ENCODE assay signal across 8 mouse cellular contexts in genomic region chr6:31564182-31564531, GRCm38 (mm10). TPM values are rescaled to one million over a fixed set of nuclear protein-coding genes. Genes with fewer than 3 reads are reported as not detected.
DNase-seq lines count a peak whose midpoint lies in the region; ATAC-seq lines count a peak whose summit lies in the region.

No protein-coding gene starts in this region.

- peak overlapping the region; percentile 92 for H3K4me2 ChIP-seq in kidney, embryonic 16.5 days (replicated peaks; ENCODE audit: low read depth, low read length)
- peak overlapping the region; percentile 79 for H3K4me2 ChIP-seq in embryonic facial prominence, embryonic 11.5 days (ENCODE audit: low read depth, low read length)
- peak overlapping the region; percentile 75 for H3K4me2 ChIP-seq in hindbrain, embryonic 14.5 days (replicated peaks)
- peak overlapping the region; percentile 90 for H3K4me2 ChIP-seq in midbrain, embryonic 15.5 days

- H3K4me3 ChIP-seq in kidney, embryonic 16.5 days (ENCODE audit: low read length) = peak overlapping the region; percentile 69
- H3K4me3 ChIP-seq in embryonic facial prominence, embryonic 11.5 days (ENCODE audit: low read depth, low read length) = peak overlapping the region; percentile 47
- peak overlapping the region; percentile 90 for H3K4me3 ChIP-seq in hindbrain, embryonic 14.5 days (replicated peaks; ENCODE audit: low read length)
- H3K4me3 ChIP-seq in midbrain, embryonic 15.5 days = peak overlapping the region; percentile 73

- no peak for DNase-seq in kidney, adult 18-20 months
- DNase-seq in embryonic facial prominence, embryonic 11.5 days (ENCODE audit: low spot score) = no peak
- DNase-seq in hindbrain, embryonic 14.5 days (ENCODE audit: low spot score) = no peak
- DNase-seq in spleen, postnatal 14 days (ENCODE audit: low spot score in 2 of 2) = no peak
- no peak for DNase-seq in right cerebral cortex, postnatal 10 days (ENCODE audit: low spot score in 2 of 2)
- no peak for DNase-seq in ovary, adult 18-20 months (ENCODE audit: low spot score)

- 0% methylated on average over 18 of the region's 18 CpGs for WGBS in kidney, embryonic 16.5 days
- under 1% methylated on average over 18 of the region's 18 CpGs for WGBS in embryonic facial prominence, embryonic 11.5 days
- WGBS in hindbrain, embryonic 14.5 days = 0% methylated on average over 18 of the region's 18 CpGs
- 1% methylated on average over 18 of the region's 18 CpGs for WGBS in midbrain, embryonic 15.5 days

- H3K4me1 ChIP-seq in kidney, embryonic 16.5 days (ENCODE audit: insufficient read depth, low read length) = peaks cover 14% of the 10 kb centered on the region; the same call in 1 of the 2 replicates
- peaks cover 4% of the 10 kb centered on the region; the same call in 1 of the 2 replicates for H3K4me1 ChIP-seq in embryonic facial prominence, embryonic 11.5 days (ENCODE audit: control insufficient read depth, insufficient read depth, low read length)
- H3K4me1 ChIP-seq in hindbrain, embryonic 14.5 days (replicated peaks; ENCODE audit: control insufficient read depth, insufficient read depth, low read length) = peaks cover 37% of the 10 kb centered on the region
- peaks cover 35% of the 10 kb centered on the region for H3K4me1 ChIP-seq in midbrain, embryonic 15.5 days

- H3K27ac ChIP-seq in kidney, embryonic 16.5 days (ENCODE audit: low read length) = 0 out of 2 replicates have a peak overlapping the region, but pooled peaks have one; percentile 38
- no peak overlapping the region for H3K27ac ChIP-seq in embryonic facial prominence, embryonic 11.5 days (replicated peaks; ENCODE audit: low read depth, low read length)
- 0 out of 2 replicates have a peak overlapping the region, but pooled peaks have one; percentile 76 for H3K27ac ChIP-seq in hindbrain, embryonic 14.5 days
- peak overlapping the region; percentile 66 for H3K27ac ChIP-seq in midbrain, embryonic 15.5 days

- H3K9ac ChIP-seq in kidney, embryonic 16.5 days (replicated peaks; ENCODE audit: low read length) = peak overlapping the region; percentile 38; the same call in 1 of the 2 replicates
- peak overlapping the region; percentile 41 for H3K9ac ChIP-seq in embryonic facial prominence, embryonic 11.5 days (replicated peaks; ENCODE audit: low read length)
- peak overlapping the region; percentile 91 for H3K9ac ChIP-seq in hindbrain, embryonic 14.5 days
- H3K9ac ChIP-seq in midbrain, embryonic 15.5 days = peak overlapping the region; percentile 72

- H3K9me3 ChIP-seq in kidney, embryonic 16.5 days (ENCODE audit: low read length) = no peaks in the 10 kb centered on the region
- H3K9me3 ChIP-seq in embryonic facial prominence, embryonic 11.5 days (replicated peaks; ENCODE audit: control insufficient read depth, low read length) = no peaks in the 10 kb centered on the region
- no peaks in the 10 kb centered on the region for H3K9me3 ChIP-seq in hindbrain, embryonic 14.5 days (ENCODE audit: control insufficient read depth, low read length)
- no peaks in the 10 kb centered on the region for H3K9me3 ChIP-seq in midbrain, embryonic 15.5 days

- no peaks in the 10 kb centered on the region for H3K36me3 ChIP-seq in kidney, embryonic 16.5 days (ENCODE audit: insufficient read depth, low read length)
- no peaks in the 10 kb centered on the region for H3K36me3 ChIP-seq in embryonic facial prominence, embryonic 11.5 days (replicated peaks; ENCODE audit: control insufficient read depth, insufficient read depth, low read depth, low read length)
- H3K36me3 ChIP-seq in hindbrain, embryonic 14.5 days (replicated peaks; ENCODE audit: control insufficient read depth, insufficient read depth) = no peaks in the 10 kb centered on the region
- no peaks in the 10 kb centered on the region for H3K36me3 ChIP-seq in midbrain, embryonic 15.5 days (replicated peaks)

- H3K27me3 ChIP-seq in kidney, embryonic 16.5 days (ENCODE audit: insufficient read depth, low read length) = peaks cover 76% of the 10 kb centered on the region
- H3K27me3 ChIP-seq in embryonic facial prominence, embryonic 11.5 days (ENCODE audit: control insufficient read depth, insufficient read depth, low read length) = peaks cover 31% of the 10 kb centered on the region
- H3K27me3 ChIP-seq in hindbrain, embryonic 14.5 days (ENCODE audit: control insufficient read depth, insufficient read depth, low read length) = no peaks in the 10 kb centered on the region
- no peaks in the 10 kb centered on the region for H3K27me3 ChIP-seq in midbrain, embryonic 15.5 days (replicated peaks)

- ATAC-seq in kidney, embryonic 16.5 days (ENCODE audit: low FRiP score, low TSS enrichment) = peak; percentile 55
- ATAC-seq in embryonic facial prominence, embryonic 11.5 days (replicated peaks; ENCODE audit: insufficient number of reproducible peaks, low FRiP score, low TSS enrichment, low read depth) = peak; percentile 45; the same call in 1 of the 2 replicates
- ATAC-seq in hindbrain, embryonic 14.5 days (ENCODE audit: low FRiP score) = no peak; the same call in 1 of the 2 replicates
- peak; percentile 59 for ATAC-seq in midbrain, embryonic 15.5 days (replicated peaks)

RNA-seq across cellular contexts. Expression of gene Podxl, which starts 0.4 kb away (rescaled TPM):
- polyA plus RNA-seq in kidney, embryonic 16.5 days (2015; fragmentation: Nextera tagmentation; extraction: Ambion mirVana) = 76.8 and 80.4 TPM in 2 replicates
- 8.2 and 8.4 TPM in 2 replicates for polyA plus RNA-seq in embryonic facial prominence, embryonic 11.5 days (2014; fragmentation: Nextera tagmentation; extraction: Ambion mirVana)
- 8.7 and 9.8 TPM in 2 replicates for polyA plus RNA-seq in hindbrain, embryonic 14.5 days (2014; fragmentation: Nextera tagmentation; extraction: Ambion mirVana)
- polyA plus RNA-seq in midbrain, embryonic 15.5 days (2015; fragmentation: Nextera tagmentation; extraction: Ambion mirVana) = 12.0 and 12.3 TPM in 2 replicates

Comparison
In these comparisons a context has a peak if more than half of its experiments do, and no peak if none do; other contexts are left out.
1. H3K9ac ChIP-seq: peak in every context shown above with its lines; median percentile 91 in hindbrain, embryonic 14.5 days; 72 in midbrain, embryonic 15.5 days; 41 in embryonic facial prominence, embryonic 11.5 days; 38 in kidney, embryonic 16.5 days.